Mouse (Mus musculus) spleen, postnatal 4 days (tissue): ENCODE data around the gene Dapk3.
"Not testable (repeated sequence)": the region's sequence is repeated elsewhere in the genome, so short reads cannot be mapped to it uniquely, and the experiment has no call there.

Source experiments
- DNase-seq, 2 experiments: peaks; one replicate each; pipeline ENCODE4 v3.0.0; 2022; ENCODE audit warnings: low spot score in 2 of 2

The Dapk3 gene

DNA sequence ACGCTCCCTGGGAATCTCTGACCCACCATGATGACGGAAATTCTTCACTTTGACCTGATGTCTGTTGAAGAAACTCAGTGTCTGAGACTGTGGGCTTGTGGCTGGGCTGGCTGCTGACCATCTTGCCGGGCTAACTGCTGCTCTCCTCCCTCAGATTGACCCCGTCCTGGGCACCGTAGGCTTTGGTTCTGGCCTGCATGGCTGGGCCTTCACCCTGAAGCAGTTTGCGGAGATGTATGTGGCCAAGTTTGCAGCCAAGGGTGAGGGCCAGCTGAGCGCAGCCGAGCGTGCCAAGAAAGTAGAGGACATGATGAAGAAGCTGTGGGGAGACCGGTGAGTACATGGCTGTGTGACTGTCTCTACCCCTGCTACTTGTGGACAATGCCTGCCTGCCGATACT is 3.9 kb upstream of the Dapk3 start:
- no peak for DNase-seq

DNA sequence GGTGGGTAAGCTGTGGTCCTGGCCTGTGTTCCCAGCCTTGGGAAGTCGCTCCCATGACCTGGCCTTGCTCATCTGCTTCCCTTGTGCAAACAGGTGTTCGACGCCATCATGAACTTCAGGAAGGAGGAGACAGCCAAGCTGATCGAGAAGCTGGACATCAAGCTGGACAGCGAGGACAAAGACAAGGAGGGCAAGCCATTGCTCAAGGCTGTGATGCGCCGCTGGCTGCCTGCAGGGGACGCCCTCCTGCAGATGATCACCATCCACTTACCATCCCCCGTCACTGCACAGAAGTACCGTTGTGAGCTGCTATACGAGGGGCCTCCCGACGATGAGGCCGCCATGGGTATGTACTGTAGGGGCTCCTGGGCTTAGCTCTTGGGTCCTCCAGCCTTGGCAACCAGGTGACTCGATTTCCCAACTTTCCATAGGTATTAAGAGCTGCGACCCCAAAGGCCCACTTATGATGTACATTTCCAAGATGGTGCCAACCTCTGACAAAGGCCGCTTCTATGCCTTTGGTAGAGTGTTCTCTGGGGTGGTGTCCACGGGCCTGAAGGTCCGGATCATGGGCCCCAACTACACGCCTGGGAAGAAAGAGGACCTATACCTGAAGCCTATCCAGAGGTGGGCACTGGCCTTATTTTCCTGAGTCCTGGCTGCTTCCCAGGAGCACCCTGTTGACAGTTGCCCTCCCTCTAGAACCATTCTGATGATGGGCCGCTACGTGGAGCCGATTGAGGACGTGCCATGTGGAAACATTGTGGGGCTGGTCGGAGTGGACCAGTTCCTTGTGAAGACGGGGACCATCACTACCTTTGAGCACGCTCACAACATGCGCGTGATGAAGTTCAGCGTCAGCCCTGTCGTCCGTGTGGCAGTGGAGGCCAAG is 3.1 kb upstream of the Dapk3 start:
- DNase-seq: no peak

DNA sequence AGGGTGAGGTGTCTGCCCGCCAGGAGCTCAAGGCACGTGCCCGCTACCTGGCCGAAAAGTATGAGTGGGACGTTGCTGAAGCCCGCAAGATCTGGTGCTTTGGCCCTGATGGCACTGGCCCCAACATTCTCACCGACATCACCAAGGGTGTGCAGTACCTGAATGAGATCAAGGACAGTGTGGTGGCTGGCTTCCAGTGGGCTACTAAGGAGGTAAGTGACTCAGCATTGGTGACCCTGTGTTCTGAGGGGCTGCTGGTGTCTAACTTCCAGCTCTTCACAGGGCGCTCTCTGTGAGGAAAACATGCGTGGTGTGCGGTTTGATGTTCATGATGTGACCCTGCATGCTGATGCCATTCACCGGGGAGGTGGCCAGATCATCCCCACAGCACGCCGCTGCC is 1.9 kb upstream of the Dapk3 start:
- no peak for DNase-seq

DNA sequence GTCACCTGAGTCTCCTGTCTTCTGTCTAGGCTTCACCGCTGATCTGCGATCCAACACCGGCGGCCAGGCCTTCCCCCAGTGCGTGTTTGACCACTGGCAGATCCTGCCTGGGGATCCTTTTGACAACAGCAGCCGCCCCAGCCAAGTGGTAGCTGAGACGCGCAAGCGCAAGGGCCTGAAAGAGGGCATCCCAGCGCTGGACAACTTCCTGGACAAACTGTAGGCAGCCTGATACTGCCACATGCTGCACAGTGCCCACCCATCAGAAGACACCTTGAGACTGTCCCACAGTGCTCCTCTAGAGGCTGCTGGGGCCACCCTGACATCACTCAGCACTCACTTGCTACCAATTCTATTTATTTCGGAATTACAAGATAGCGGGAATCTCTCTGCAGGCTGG is 945 bp upstream of the Dapk3 start:
- DNase-seq: not testable (repeated sequence)

DNA sequence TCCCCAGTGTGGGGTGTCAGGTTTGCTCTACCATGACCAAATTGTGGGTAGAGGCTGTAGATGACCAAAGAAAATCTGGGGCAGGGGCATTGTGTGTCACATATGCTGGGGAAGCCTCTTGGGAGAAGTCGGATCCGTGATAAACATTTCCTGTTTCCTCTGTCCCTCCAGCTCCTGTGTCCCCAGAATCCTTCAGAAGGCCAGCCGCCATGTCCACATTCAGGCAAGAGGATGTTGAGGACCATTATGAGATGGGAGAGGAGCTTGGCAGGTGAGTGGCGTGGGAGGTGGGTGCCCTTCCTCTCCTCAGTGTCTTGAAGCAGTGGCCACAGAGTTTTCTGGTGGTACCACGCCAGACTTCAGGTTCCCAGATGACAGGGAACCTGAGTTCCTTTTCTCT is 1.0 kb downstream of the Dapk3 start, which contains the start of gene 4930442H23Rik:
4930442H23Rik (minus strand) TSS at position 45 of the 400 bp plus-strand sequence.
- no peak for DNase-seq

DNA sequence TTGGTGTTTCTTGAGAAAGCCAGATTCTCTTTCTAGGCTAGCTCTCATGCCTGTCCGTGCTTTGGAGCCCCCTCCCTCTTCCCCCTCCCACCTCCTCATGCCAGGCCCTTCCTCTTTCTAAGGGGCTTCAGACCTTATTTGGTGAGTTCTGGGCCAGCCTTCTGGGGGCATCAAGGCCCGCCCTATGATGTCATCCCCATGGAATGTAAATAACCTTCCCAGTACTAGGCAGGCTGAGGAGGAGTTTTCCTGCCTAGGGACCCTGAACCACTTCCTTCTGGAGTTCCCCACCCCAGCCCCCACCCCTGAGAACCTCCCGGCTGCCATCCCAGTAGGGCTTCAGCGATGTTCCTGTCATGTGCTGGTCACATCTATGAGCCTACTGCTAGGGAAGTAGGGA is 2.0 kb downstream of the Dapk3 start:
- DNase-seq: no peak

DNA sequence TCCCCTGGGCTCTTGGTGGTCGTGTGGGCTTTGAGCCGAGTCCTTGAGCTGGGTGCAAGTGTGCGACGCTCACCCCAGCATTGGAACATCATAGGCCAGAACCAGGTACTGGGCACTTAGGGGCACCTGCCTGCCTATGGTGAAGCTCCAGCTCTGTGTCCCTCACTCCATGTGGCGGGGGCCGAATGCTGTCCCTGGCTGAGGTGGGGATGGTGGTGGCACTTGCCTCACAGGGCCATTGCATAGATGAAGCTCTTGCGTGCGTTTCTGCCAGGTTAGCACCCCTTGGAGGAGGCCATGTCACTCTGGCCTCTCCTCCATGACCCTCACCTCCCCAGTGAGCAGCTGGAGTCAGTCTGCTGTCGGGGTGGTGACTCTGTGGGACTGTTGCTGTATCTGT is 4.4 kb downstream of the Dapk3 start:
- DNase-seq: no peak

DNA sequence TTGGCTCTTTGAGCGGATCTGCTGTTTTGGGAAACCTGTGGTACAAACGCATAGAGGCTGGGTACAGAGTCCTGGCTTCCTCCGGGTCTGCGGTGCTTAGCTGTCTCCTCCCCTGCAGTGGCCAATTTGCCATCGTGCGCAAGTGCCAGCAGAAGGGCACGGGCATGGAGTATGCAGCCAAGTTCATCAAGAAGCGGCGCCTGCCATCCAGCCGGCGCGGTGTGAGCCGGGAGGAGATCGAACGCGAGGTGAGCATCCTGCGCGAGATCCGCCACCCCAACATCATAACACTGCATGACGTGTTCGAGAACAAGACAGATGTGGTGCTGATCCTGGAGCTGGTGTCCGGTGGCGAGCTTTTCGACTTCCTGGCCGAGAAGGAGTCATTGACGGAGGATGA is 7.0 kb downstream of the Dapk3 start:
- DNase-seq: no peak

DNA sequence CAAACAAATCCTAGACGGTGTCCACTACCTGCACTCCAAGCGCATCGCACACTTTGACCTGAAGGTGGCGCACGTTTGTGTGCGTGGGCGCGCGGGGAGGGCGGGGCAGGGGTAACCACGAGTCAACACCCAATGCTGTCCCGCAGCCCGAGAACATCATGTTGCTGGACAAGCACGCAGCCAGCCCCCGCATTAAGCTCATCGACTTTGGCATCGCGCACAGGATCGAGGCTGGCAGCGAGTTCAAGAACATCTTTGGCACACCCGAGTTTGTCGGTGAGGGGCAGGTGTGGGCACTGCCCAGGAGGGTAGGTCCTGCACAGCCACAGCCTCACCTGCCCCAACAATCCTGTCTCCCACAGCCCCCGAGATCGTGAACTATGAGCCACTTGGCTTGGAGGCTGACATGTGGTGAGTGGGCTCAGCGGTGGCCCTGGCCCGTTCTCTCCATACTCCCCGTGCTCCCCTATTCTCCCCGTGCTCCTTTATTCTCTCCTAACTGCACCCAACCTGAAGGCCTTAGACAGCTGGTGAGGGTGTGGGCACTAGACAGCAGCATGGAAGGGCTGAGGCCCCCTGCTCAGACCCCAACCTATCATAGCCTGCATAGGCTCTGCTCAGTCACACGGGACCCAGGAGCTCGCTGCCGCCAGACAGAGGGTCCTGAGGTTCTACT is 7.6 kb downstream of the Dapk3 start:
- DNase-seq: no peak

DNA sequence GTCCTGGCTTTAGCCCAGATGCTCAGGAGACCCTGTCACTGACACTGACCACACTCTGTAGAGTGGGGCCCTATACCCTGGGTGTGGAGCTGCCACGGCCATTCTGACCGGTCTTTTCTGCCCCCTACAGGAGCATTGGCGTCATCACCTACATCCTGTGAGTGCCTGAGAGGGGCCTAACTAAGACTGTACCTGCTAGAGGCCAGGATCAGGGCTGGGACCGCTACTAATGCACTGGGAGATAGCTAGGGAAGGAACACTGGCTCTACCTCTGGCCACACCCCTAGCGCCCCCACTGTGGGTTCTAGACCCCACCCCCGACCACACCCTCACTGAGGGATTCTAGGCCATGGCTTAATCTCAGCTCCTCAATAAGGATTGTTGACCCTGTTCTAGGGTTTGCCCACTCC is 8.1 kb downstream of the Dapk3 start:
- DNase-seq: no peak

DNA sequence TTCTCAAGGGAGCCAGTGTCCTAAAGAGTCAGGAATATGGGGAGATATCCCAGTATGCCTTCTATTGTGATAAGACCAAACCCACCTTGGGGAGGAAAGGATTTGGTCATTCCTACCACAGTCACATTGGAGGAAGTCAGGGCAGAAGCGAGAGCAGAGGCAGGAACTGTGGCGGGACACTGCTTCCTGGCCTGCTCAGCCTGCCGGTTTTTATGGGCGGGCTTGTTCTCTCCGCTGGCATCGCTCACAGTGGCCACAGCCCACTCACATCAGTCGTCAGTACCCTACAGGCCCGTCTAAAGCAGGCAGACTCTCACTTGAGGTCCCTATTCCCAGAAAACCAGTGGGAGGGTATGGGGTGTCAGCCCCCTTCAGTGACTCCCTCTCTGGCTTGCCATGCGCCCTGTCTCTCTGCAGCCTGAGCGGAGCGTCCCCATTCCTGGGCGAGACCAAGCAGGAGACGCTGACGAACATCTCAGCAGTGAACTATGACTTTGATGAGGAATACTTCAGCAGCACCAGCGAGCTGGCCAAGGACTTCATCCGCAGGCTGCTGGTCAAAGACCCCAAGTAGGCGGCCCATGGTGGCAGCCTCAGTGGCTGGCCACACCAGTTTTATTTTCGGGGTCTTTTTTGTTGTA is 8.7 kb downstream of the Dapk3 start:
- no peak for DNase-seq

DNA sequence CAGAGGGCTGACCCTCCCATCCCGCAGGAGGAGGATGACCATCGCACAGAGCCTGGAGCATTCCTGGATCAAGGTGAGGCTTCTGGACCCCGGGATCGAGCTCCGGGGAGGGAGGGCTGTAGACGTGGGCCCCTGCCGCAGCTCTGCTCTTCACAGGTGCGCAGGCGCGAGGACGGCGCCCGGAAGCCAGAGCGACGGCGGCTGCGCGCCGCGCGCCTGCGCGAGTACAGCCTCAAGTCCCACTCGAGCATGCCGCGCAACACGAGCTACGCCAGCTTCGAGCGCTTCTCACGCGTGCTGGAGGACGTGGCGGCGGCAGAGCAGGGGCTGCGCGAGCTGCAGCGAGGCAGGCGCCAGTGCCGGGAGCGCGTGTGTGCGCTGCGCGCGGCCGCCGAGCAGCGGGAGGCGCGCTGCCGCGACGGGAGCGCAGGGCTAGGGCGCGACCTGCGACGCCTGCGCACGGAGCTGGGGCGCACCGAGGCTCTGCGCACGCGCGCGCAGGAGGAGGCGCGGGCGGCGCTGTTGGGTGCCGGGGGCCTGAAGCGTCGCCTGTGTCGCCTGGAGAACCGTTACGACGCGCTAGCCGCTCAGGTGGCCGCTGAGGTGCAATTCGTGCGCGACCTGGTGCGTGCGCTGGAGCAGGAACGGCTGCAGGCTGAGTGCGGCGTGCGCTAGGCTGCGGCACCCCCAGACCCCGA is 9.6 kb downstream of the Dapk3 start:
- DNase-seq: peak; percentile 79 to 90

DNA sequence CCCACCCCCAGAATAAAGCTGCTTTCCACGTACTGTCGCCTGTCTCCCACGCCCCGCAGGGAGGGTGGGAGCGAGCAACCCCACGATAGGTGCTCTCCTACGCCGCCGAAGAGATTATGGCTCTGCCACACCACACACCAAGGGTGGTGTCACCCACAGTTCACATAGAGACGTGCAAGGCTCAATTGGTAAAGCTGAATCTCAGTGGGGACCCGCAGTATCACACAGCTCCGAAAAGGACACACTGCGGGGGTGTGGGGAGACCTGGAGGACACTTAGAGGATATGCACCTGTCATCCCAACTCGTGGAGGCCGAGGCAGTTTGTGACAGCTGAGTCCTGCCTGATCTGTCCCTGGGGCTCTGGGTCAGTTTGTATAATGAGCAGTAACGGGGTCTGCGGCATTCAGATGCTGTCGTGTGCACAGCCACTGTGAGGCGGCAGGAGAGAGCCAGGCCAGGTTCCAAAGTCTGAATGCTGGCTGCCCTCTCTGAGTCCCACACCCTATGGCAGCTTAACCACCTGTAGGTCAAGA is 10.2 kb downstream of the Dapk3 start:
- no peak for DNase-seq

DNA sequence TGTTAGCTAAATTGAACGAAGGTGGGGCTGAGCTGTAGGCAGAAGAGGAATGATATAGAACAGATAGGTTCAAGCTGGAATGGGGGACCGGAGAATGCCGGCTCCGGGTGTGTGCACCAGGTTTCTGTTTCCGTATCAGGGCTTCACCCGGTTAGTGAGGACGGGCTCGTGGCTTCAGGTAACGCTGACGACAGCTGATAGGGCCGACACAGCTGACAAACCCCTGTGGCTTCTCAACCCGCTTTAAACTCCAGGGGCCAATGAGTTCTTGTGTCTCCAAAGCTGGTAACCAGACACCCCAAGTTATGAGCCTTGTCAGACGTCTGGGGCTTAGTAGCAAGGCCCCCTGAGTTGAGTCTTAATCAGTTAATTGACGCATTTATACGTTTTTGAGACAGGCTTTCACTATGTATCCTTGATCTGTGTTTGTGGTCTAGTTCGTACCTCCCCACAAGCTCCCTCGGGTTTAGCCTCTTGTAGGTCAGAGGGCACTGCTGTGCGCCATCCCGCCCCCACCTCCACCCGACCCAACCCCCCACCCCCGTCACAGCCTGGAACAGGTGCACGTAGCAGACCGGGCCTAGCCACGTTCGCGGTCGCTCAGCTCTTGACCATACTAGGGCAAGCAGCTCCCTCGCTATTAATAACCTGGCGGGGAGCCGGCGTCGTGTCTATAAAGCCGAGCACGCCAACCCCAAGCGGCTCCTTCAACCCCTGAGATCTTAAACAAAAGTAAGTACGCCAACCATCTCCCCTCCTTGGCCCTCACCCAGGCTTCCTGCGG is 11.4 kb downstream of the Dapk3 start:
- no peak for DNase-seq

DNA sequence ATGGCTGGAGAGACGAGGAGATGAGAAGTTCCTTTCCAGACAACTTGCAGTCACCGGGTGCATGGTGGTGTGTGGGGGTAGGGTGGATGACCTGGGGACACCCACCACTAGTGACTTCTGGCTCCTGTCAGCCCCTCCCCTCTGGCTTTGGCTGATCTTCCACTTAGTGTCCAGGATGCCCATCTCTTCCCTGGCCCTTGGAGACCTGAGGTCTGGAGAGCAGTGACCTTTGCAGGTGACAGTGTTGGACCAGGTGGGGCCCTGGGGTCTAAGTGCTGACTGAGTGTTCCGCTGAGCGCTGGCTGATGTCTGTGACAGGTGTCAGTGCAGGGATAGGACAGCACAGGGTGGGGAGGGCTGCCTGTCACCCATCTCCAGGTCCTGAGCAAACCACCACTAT is 12.5 kb downstream of the Dapk3 start:
- no peak for DNase-seq

DNA sequence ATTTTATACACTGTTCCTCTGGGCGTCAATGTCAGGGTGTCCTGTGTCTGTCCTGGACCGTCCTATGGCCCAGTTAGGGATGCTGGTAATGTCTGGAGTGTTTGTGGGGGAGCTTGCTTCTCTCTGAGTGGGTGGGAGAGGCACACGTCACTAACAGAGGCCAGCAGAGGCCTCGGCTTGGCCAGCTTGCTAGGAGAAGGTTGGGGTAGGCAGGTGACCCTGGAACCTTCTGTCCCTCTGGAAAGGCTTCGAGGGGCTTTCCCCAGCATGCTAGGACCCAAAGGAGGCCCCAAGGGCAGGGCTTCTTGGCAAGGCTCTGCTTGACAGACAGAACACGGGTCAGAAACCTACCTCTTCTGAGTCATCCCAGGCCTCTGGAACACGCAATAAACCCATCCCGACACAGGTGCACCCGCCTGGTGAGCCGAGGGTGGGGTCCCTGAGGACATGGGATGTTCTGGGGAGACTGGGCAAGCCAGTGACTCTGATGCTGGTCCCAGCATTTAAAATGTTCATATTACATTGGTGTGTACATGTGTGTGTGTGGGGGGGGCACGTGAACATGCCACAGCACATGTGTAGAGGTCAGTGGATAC is 13.8 kb downstream of the Dapk3 start:
- no peak for DNase-seq

DNA sequence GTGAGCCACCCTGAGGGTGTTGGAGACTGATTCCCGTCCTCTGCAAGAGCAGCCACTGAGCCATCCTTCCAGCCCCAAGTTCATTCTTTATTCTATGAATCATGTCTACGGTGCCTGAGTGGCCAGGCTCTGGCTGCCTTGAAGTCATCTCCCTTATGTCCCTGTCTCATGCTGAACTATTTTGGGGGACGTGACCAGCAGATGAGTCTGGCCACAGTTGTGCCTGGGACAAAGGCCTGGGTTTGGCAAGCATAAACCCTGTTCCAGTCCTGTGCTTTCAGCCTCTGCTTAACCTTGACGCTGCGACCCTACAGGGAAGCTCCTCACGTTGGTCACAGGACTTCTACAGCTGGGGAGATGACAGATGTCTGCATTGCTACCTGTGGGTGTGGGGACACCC is 14.5 kb downstream of the Dapk3 start:
- no peak for DNase-seq

DNA sequence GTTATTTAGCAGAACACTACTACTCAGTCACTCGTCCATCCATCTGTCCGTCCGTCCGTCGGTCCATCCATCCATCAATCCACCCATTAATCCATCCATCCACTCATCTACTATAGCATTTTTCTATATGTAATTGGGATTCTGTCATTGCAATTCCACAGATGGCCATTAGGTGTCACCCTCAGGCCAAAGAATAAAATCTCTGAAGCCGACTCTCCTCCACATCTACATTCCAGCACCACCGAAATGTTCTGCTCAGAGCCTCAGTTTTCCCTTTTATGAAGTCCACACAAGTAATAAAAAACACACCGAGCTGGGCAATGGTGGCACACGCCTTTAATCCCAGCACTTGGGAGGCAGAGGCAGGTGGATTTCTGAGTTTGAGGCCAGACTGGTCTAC is 15.4 kb downstream of the Dapk3 start:
- peak; percentile 62 to 84 for DNase-seq

DNA sequence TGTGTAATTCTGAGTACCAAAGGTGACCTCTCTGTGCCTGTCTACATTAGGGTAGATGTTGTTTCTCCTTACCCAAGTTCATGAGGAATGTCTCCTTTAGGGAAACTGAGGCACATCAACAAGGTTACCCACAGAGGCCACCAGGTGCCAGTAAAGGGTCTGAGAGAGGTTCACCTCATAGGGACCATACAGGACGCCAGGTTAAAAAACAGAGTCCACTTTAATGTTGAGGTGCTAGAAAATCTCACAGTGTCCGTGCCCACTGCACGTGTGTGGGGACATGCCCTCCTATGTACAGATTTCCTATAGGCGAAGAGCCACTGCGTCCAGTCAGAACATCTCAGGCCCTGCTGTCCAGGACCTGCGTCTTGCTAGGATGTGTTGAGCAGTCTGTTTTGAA is 16.2 kb downstream of the Dapk3 start:
- DNase-seq: no peak

DNA sequence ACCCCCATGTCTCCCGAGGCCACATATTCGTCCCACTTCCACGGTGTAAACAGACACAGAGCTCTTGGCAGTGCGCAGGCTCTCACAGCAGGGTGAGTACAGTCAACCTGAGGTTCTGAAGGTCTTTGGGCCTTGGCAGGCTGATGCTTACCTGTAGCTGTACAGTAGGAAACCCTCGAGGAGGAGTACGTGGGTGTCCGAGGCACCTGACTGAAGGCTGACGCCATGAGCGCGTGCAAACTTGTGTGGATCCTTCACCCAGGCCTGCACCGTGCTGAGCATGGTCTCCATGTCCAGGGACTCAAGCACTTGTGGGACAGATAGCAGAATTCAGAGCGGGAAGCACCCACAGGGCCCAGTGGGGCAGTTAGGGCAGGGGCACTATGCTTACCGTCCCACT is 17.3 kb downstream of the Dapk3 start:
- DNase-seq: no peak
